Comparison of ENCODE assay signal across 8 mouse cellular contexts in genomic region chr8:106971916-106972315, GRCm38 (mm10). TPM values are rescaled to one million over a fixed set of nuclear protein-coding genes. Genes with fewer than 3 reads are reported as not detected.
DNase-seq lines count a peak whose midpoint lies in the region; ATAC-seq and TF ChIP-seq lines count a peak whose summit lies in the region.

No protein-coding gene starts in this region.

- H3K9me3 ChIP-seq in embryonic facial prominence, embryonic 14.5 days (ENCODE audit: control insufficient read depth, low read length): no peaks in the 10 kb centered on the region
- no peaks in the 10 kb centered on the region for H3K9me3 ChIP-seq in embryonic facial prominence, embryonic 10.5 days
- no peaks in the 10 kb centered on the region for H3K9me3 ChIP-seq in ES-Bruce4 (replicated peaks; ENCODE audit: control insufficient read depth, insufficient read depth, low read length, poor library complexity, severe bottlenecking)
- no peaks in the 10 kb centered on the region for H3K9me3 ChIP-seq in heart, embryonic 14.5 days (ENCODE audit: control insufficient read depth, low read length)
- H3K9me3 ChIP-seq in intestine, embryonic 15.5 days: no peaks in the 10 kb centered on the region

- no peak for ATAC-seq in embryonic facial prominence, embryonic 14.5 days (ENCODE audit: low read depth)
- ATAC-seq in heart, embryonic 14.5 days (ENCODE audit: insufficient number of reproducible peaks, insufficient read depth, low FRiP score, low read depth): peak; percentile 69; the same call in 1 of the 2 replicates
- no peak for ATAC-seq in intestine, embryonic 15.5 days

- peak; percentile 29 for DNase-seq in embryonic facial prominence, embryonic 14.5 days (ENCODE audit: low spot score)
- DNase-seq in embryonic facial prominence, embryonic 10.5 days (ENCODE audit: low spot score): no peak
- DNase-seq in lung, postnatal 10 days: peak; percentile 45
- no peak for DNase-seq in spleen, postnatal 36 days (ENCODE audit: low spot score in 2 of 2)
- DNase-seq in T-cell, adult 2 months (ENCODE audit: low spot score): no peak

- H3K4me1 ChIP-seq in embryonic facial prominence, embryonic 14.5 days (ENCODE audit: control insufficient read depth, insufficient read depth, low read length): 0 out of 2 replicates have a peak, but pooled peaks cover 11% of the 10 kb centered on the region
- no peaks in the 10 kb centered on the region for H3K4me1 ChIP-seq in embryonic facial prominence, embryonic 10.5 days
- peaks cover 9% of the 10 kb centered on the region for H3K4me1 ChIP-seq in ES-Bruce4 (ENCODE audit: control insufficient read depth, insufficient read depth, low read length)
- H3K4me1 ChIP-seq in heart, embryonic 14.5 days (ENCODE audit: control insufficient read depth in 2 of 2, insufficient read depth in 2 of 2, low read length in 2 of 2): peaks cover 2 to 9% of the 10 kb centered on the region in 2 experiments; a peak in 3 of 4 replicates
- peaks cover 3% of the 10 kb centered on the region; the same call in 1 of the 2 replicates for H3K4me1 ChIP-seq in intestine, embryonic 15.5 days (replicated peaks)

- no peaks in the 10 kb centered on the region for H3K36me3 ChIP-seq in embryonic facial prominence, embryonic 14.5 days (ENCODE audit: control insufficient read depth, insufficient read depth, low read length)
- H3K36me3 ChIP-seq in embryonic facial prominence, embryonic 10.5 days (replicated peaks): no peaks in the 10 kb centered on the region
- no peaks in the 10 kb centered on the region; the same call in 1 of the 2 replicates for H3K36me3 ChIP-seq in ES-Bruce4 (ENCODE audit: control insufficient read depth, insufficient read depth, low read length, poor library complexity, severe bottlenecking)
- H3K36me3 ChIP-seq in heart, embryonic 14.5 days (ENCODE audit: control insufficient read depth, insufficient read depth, low read length): no peaks in the 10 kb centered on the region
- H3K36me3 ChIP-seq in intestine, embryonic 15.5 days: no peaks in the 10 kb centered on the region

- TF ChIP-seq POLR2A in ES-Bruce4 (IDR thresholded peaks at IDR 0.05; ENCODE audit: insufficient read depth, low read length): no peak

- H3K27me3 ChIP-seq in embryonic facial prominence, embryonic 14.5 days (replicated peaks; ENCODE audit: control insufficient read depth, insufficient read depth, low read length): no peaks in the 10 kb centered on the region
- no peaks in the 10 kb centered on the region for H3K27me3 ChIP-seq in embryonic facial prominence, embryonic 10.5 days (replicated peaks; ENCODE audit: low read depth, poor library complexity, severe bottlenecking)
- H3K27me3 ChIP-seq in ES-Bruce4 (ENCODE audit: control insufficient read depth, insufficient read depth, low read length, poor library complexity, severe bottlenecking): no peaks in the 10 kb centered on the region
- no peaks in the 10 kb centered on the region for H3K27me3 ChIP-seq in heart, embryonic 14.5 days (ENCODE audit: control insufficient read depth, insufficient read depth, low read length)
- H3K27me3 ChIP-seq in intestine, embryonic 15.5 days (replicated peaks): no peaks in the 10 kb centered on the region

- 0 out of 2 replicates have a peak overlapping the region, but pooled peaks have one; percentile 23 for H3K27ac ChIP-seq in embryonic facial prominence, embryonic 14.5 days (replicated peaks; ENCODE audit: low read depth, low read length)
- H3K27ac ChIP-seq in embryonic facial prominence, embryonic 10.5 days (replicated peaks): no peak overlapping the region
- peak overlapping the region; percentile 13; the same call in 1 of the 2 replicates for H3K27ac ChIP-seq in ES-Bruce4 (ENCODE audit: insufficient read depth, low read length)
- no peak overlapping the region for H3K27ac ChIP-seq in heart, embryonic 14.5 days (replicated peaks in 1 of 2; ENCODE audit: control insufficient read depth in 1 of 2, insufficient read depth in 1 of 2, low read depth in 2 of 2, low read length in 2 of 2)
- H3K27ac ChIP-seq in intestine, embryonic 15.5 days: no peak overlapping the region

- no peak overlapping the region for H3K9ac ChIP-seq in embryonic facial prominence, embryonic 14.5 days (ENCODE audit: low read depth, low read length)
- no peak overlapping the region for H3K9ac ChIP-seq in ES-Bruce4 (ENCODE audit: low read depth, poor library complexity, severe bottlenecking)
- H3K9ac ChIP-seq in heart, embryonic 14.5 days (ENCODE audit: low read length): no peak overlapping the region
- H3K9ac ChIP-seq in intestine, embryonic 15.5 days: no peak overlapping the region

- no peak overlapping the region for H3K4me2 ChIP-seq in embryonic facial prominence, embryonic 14.5 days (ENCODE audit: low read depth, low read length)
- no peak overlapping the region for H3K4me2 ChIP-seq in heart, embryonic 14.5 days (ENCODE audit: low read length)
- no peak overlapping the region for H3K4me2 ChIP-seq in intestine, embryonic 15.5 days (replicated peaks)

- TF ChIP-seq EP300 in ES-Bruce4 (IDR thresholded peaks at IDR 0.05; ENCODE audit: insufficient read depth, low read depth, low read length): no peak

- no peak overlapping the region for H3K4me3 ChIP-seq in embryonic facial prominence, embryonic 14.5 days (ENCODE audit: low read depth, low read length)
- no peak overlapping the region for H3K4me3 ChIP-seq in embryonic facial prominence, embryonic 10.5 days
- no peak overlapping the region for H3K4me3 ChIP-seq in ES-Bruce4 (ENCODE audit: low read depth, low read length)
- H3K4me3 ChIP-seq in heart, embryonic 14.5 days (ENCODE audit: control insufficient read depth in 1 of 2, insufficient read depth in 1 of 2, low read depth in 1 of 2, low read length in 2 of 2): no peak overlapping the region
- no peak overlapping the region for H3K4me3 ChIP-seq in intestine, embryonic 15.5 days (replicated peaks)

- TF ChIP-seq CTCF in ES-Bruce4 (IDR thresholded peaks at IDR 0.05; ENCODE audit: low read depth, low read length): no peak

- 58% methylated on average over 5 of the region's 5 CpGs for WGBS in embryonic facial prominence, embryonic 14.5 days
- WGBS in embryonic facial prominence, embryonic 10.5 days: 75% methylated on average over 5 of the region's 5 CpGs
- 52% methylated on average over 5 of the region's 5 CpGs for WGBS in heart, embryonic 14.5 days
- WGBS in intestine, embryonic 15.5 days: 65% methylated on average over 5 of the region's 5 CpGs

RNA-seq across cellular contexts. Expression of gene Sntb2, which starts 36.4 kb away (rescaled TPM):
- polyA plus RNA-seq in embryonic facial prominence, embryonic 14.5 days (2014; fragmentation: Nextera tagmentation; extraction: Ambion mirVana): 16.3 and 18.5 TPM in 2 replicates
- 11.6 and 12.3 TPM in 2 replicates for polyA plus RNA-seq in embryonic facial prominence, embryonic 10.5 days (2016; fragmentation: Nextera tagmentation; extraction: Ambion mirVana)
- polyA plus RNA-seq in ES-Bruce4 (2011; ENCODE audit: insufficient read depth, insufficient read length, low read depth, missing spikeins): 21.9 and 26.5 TPM in 2 replicates
- 15.0 and 15.4 TPM in 2 replicates for polyA plus RNA-seq in heart, embryonic 14.5 days (2014; fragmentation: Nextera tagmentation; extraction: Ambion mirVana)
- polyA plus RNA-seq in intestine, embryonic 15.5 days (2015; fragmentation: Nextera tagmentation; extraction: Ambion mirVana): 11.3 and 11.4 TPM in 2 replicates

RNA-seq across cellular contexts. Expression of gene Vps4a, which starts 59.1 kb away (rescaled TPM):
- 71.3 and 78.2 TPM in 2 replicates for polyA plus RNA-seq in embryonic facial prominence, embryonic 14.5 days (2014; fragmentation: Nextera tagmentation; extraction: Ambion mirVana)
- 65.7 and 66.0 TPM in 2 replicates for polyA plus RNA-seq in embryonic facial prominence, embryonic 10.5 days (2016; fragmentation: Nextera tagmentation; extraction: Ambion mirVana)
- polyA plus RNA-seq in ES-Bruce4 (2011; ENCODE audit: insufficient read depth, insufficient read length, low read depth, missing spikeins): 27.4 and 28.1 TPM in 2 replicates
- 53.6 and 55.9 TPM in 2 replicates for polyA plus RNA-seq in heart, embryonic 14.5 days (2014; fragmentation: Nextera tagmentation; extraction: Ambion mirVana)
- 59.5 and 63.3 TPM in 2 replicates for polyA plus RNA-seq in intestine, embryonic 15.5 days (2015; fragmentation: Nextera tagmentation; extraction: Ambion mirVana)

Comparison
In these comparisons a context has a peak if more than half of its experiments do, and no peak if none do; other contexts are left out.
1. DNase-seq: peak in embryonic facial prominence, embryonic 14.5 days (single experiment) and lung, postnatal 10 days (single experiment); none in embryonic facial prominence, embryonic 10.5 days (single experiment), spleen, postnatal 36 days (0 of 2) and T-cell, adult 2 months (single experiment).
2. H3K27ac ChIP-seq: peak in embryonic facial prominence, embryonic 14.5 days (single experiment) and ES-Bruce4 (single experiment); none in embryonic facial prominence, embryonic 10.5 days (single experiment), heart, embryonic 14.5 days (0 of 2) and intestine, embryonic 15.5 days (single experiment).